Mouse (Mus musculus) stomach, postnatal 0 days (tissue): Measurements from ENCODE around the gene Fam227b.

Experiments used
- CTCF ChIP-seq: IDR thresholded peaks from 2 replicates; pipeline ENCODE4 v1.5.1; 2016; ENCODE audit warnings: antibody characterized with exemption, low read depth, mild to moderate bottlenecking, moderate library complexity
- EP300 ChIP-seq: optimal IDR thresholded peaks from 2 replicates; pipeline ENCODE3; 2016; ENCODE audit warnings: antibody characterized with exemption

DNA sequence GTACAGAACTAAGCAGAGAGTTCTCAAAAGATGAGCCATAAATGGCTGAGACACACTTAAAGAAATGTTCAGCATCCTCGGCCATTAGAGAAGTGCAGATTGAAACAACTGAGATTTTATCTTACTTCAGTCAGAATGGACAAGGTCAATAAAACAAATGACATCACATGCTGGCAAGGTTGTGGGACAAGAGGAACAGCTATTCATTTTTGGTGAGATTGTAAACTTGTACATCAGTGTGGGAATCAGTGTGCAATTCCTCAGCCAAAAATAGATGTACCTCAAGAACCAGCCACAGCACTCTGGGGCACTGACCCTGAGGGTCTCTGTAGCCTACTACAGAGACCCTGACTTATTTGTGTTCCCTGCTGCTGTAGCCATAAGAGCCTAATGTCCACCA is 208.5 kb downstream of the Fam227b start:
- TF ChIP-seq CTCF (no peak), EP300 (no peak)
